Mouse (Mus musculus): ENCODE results near the gene Cmtm5. TPM values are rescaled to one million over a fixed set of nuclear protein-coding genes. Genes with fewer than 3 reads are reported as not detected.

The Cmtm5 gene
- polyA plus RNA-seq (2012; fragmentation: generic; extraction: Trizol), result not detected

DNA sequence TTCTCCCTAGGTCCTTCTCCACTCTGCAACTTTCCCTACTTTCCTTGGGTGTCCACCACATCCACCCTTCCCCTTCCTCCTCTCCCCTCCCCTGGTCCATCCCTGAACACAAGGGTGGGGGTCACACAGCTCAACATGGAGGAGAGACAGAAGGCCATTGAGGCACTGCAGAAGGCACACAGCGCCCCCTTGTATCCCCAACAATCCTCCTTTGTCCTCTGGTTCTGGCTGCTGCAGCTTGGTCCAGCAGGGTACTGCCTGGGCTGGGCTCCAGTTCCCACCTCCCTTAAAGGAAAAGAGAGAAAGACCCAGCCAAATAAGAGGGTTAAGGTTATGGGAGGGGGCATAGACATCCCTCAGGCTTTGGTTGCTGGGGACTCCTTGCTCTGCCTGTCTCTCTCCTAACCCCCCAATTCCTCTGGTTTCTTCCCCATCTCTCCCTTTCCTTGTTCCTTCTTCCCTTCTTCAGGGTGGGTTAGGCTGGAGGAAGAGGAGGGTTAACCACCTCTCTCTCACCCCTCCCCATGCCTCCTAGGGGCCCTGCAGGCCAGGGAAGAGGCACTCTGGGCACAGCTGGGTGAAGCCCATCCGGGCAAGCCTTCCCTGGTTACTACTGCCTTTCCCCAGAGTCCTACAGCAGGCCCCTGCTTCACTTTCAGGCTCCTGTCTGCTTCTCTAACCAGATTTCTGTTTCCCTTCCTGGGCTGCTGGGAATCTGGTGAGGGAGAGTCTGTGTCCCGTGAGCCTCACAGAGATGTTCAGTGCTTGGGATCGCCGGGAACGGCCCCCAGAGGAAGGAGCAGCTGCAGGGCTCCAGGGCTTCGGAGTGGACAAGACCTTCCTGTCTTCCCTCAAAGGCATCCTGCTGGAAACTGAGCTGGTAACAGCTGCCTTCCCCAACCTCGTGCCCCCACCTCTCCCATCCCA, at the start of gene Cmtm5:
Gene Cmtm5 (plus strand): TSS at position 358 of the 927 bp plus-strand sequence.
- TF ChIP-seq MAX (IDR thresholded peaks at IDR 0.05; ENCODE audit: low read depth) (no peak), MYOG (IDR thresholded peaks at IDR 0.05; ENCODE audit: control insufficient read depth in 1 of 3, insufficient read depth in 1 of 3, insufficient read length in 2 of 3, low read depth in 2 of 3) (peak in 1 of 3 experiments; percentile 43), E2F4 (IDR thresholded peaks at IDR 0.05; ENCODE audit: insufficient read depth) (no peak)
- peaks cover 21% of the 10 kb centered on the region for H3K27me3 ChIP-seq (ENCODE audit: control insufficient read depth, insufficient read depth, insufficient read length)

DNA sequence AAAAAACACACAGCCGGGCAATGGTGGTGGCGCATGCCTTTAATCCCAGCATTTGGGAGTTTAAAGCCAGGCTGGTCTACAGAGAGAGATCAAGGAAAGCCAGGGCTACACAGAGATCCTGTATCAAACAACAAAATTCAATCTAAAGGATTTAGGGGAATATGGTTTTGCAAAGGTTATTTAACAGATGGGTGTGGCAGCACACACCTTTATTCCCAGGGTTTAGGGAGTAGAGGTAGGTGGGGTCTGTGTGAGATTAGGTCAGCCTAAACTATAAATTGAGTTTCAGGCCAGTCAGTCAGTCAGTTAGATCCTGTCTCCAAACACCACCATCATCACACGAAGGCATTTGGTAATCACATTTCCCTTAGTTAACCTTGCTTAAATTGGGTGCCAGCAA, 43.9 kb upstream of the Cmtm5 start, which contains the start of gene Pabpn1:
Gene Pabpn1 (plus strand): TSS at position 301 of the 400 bp plus-strand sequence.
- no peak for TF ChIP-seq MYOD1 (IDR thresholded peaks at IDR 0.05; ENCODE audit: control insufficient read depth in 1 of 3, insufficient read length in 2 of 3, low read depth in 2 of 3)
- TF ChIP-seq TCF12 (IDR thresholded peaks at IDR 0.05; ENCODE audit: insufficient read depth, poor library complexity, severe bottlenecking), result no peak
- TF ChIP-seq E2F4 (IDR thresholded peaks at IDR 0.05; ENCODE audit: insufficient read depth), result no peak
- TF ChIP-seq REST (IDR thresholded peaks at IDR 0.05; ENCODE audit: insufficient read depth, insufficient read length), result no peak
- TF ChIP-seq MAX (IDR thresholded peaks at IDR 0.05; ENCODE audit: low read depth), result no peak
- Histone ChIP-seq H3K27me3 (ENCODE audit: control insufficient read depth, insufficient read depth, insufficient read length) (no peaks in the 10 kb centered on the region), H3K79me2 (ENCODE audit: control insufficient read depth, insufficient read depth) (peaks cover 26% of the 10 kb centered on the region), H3ac (ENCODE audit: control insufficient read depth, insufficient read length) (no peak within 1 kb of the TSS), H3K4me3 (peak within 1 kb of the TSS; percentile 86), H3K36me3 (ENCODE audit: control insufficient read depth, insufficient read depth) (peaks cover 11% of the 10 kb centered on the region), H3K4me2 (ENCODE audit: low read depth) (peak within 1 kb of the TSS; percentile 66)

More for the DNA sequence above, at the start of gene Cmtm5:
- Histone ChIP-seq H3K4me2 (ENCODE audit: low read depth) (no peak within 1 kb of the TSS), H3K79me2 (ENCODE audit: control insufficient read depth, insufficient read depth) (no peaks in the 10 kb centered on the region), H3K4me3 (no peak within 1 kb of the TSS), H3ac (ENCODE audit: control insufficient read depth, insufficient read length) (no peak within 1 kb of the TSS), H3K36me3 (ENCODE audit: control insufficient read depth, insufficient read depth) (no peaks in the 10 kb centered on the region)

DNA sequence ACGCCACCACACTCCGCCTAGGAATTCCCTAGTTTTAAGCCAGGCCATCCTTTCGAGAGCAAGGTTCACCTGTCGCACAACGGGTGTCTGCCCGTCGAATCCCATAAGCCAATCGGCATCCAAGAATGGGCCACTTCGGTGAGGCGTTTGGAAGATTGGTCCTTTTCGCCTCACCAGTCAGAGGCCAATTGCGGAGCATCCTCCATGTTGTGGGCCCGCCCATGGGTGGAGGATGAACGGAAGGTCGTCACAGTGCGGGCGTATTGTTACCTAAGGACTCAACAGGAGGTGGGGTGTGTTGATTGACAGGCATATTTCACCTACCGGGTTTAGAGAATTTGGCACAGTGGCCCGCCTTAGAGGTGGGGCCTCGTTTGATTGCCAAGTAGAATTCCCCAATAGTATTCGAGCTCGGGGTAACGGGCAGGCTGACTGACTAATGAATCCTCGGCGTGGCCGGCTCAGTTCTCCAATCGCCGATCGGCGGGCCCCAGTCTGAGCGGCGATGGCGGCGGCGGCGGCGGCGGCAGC, 42.3 kb upstream of the Cmtm5 start:
- TF ChIP-seq POLR2AphosphoS2 (IDR thresholded peaks at IDR 0.05; ENCODE audit: insufficient read length, low read depth) (peak; percentile 88), USF1 (IDR thresholded peaks at IDR 0.05; ENCODE audit: low read depth) (no peak), E2F4 (IDR thresholded peaks at IDR 0.05; ENCODE audit: insufficient read depth) (no peak), MAX (IDR thresholded peaks at IDR 0.05; ENCODE audit: low read depth) (no peak), SRF (IDR thresholded peaks at IDR 0.05; ENCODE audit: control insufficient read depth, insufficient read length, low read depth) (no peak), MYOD1 (IDR thresholded peaks at IDR 0.05; ENCODE audit: control insufficient read depth in 1 of 3, insufficient read length in 2 of 3, low read depth in 2 of 3) (peak in 2 of 3 experiments; percentile 37 to 58), TCF3 (IDR thresholded peaks at IDR 0.05; ENCODE audit: insufficient read length, low read depth) (no peak), REST (IDR thresholded peaks at IDR 0.05; ENCODE audit: insufficient read depth, insufficient read length) (no peak), MYOG (IDR thresholded peaks at IDR 0.05; ENCODE audit: control insufficient read depth in 1 of 3, insufficient read depth in 1 of 3, insufficient read length in 2 of 3, low read depth in 2 of 3) (peak in 1 of 3 experiments; percentile 45), TCF12 (IDR thresholded peaks at IDR 0.05; ENCODE audit: insufficient read depth, poor library complexity, severe bottlenecking) (no peak)
- H3K36me3 ChIP-seq (ENCODE audit: control insufficient read depth, insufficient read depth), result peaks cover 17% of the 10 kb centered on the region
- peaks cover 26% of the 10 kb centered on the region for H3K79me2 ChIP-seq (ENCODE audit: control insufficient read depth, insufficient read depth)
- no peaks in the 10 kb centered on the region for H3K27me3 ChIP-seq (ENCODE audit: control insufficient read depth, insufficient read depth, insufficient read length)
- peak overlapping the region; percentile 86 for H3K4me3 ChIP-seq
- peak overlapping the region; percentile 87 for H3ac ChIP-seq (ENCODE audit: control insufficient read depth, insufficient read length)
- H3K4me2 ChIP-seq (ENCODE audit: low read depth), result peak overlapping the region; percentile 66

DNA sequence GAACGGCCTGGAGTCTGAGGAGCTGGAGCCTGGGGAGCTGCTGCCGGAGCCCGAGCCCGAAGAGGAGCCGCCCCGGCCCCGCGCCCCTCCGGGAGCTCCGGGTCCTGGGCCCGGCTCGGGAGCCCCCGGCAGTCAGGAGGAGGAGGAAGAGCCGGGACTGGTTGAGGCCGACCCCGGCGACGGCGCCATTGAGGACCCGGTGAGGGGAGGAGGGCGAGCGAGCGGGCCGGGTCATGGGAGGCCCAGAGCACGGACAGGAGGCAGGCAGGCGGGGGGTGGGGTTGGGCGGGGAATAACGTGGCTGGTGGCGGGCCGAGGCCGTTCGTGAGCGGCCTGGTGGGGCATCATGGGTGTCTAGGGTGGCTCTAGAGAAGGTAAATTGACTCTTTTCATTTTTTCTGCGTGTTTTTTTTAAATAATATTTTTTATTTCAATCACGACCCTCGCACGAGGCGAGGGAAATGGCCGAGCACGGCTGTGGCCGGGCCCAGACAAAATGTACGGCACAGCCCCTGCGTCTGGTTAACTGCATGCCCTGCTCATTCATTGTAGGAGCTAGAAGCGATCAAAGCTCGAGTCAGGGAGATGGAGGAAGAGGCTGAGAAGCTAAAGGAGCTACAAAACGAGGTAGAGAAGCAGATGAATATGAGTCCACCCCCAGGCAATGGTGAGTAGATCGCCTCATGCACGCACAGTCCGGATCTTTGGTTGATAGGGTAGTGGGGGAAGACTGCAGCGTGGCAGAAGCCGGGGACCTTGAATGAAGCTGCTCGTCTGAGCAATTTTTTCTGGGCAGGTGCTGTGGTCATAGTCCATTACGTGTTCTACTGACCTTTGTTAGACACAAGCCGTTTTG, 41.5 kb upstream of the Cmtm5 start:
- peaks cover 26% of the 10 kb centered on the region for H3K79me2 ChIP-seq (ENCODE audit: control insufficient read depth, insufficient read depth)
- H3ac ChIP-seq (ENCODE audit: control insufficient read depth, insufficient read length), result peak overlapping the region; percentile 87
- peak overlapping the region; percentile 86 for H3K4me3 ChIP-seq
- H3K27me3 ChIP-seq (ENCODE audit: control insufficient read depth, insufficient read depth, insufficient read length), result no peaks in the 10 kb centered on the region
- H3K36me3 ChIP-seq (ENCODE audit: control insufficient read depth, insufficient read depth), result peaks cover 22% of the 10 kb centered on the region
- TF ChIP-seq TCF12 (IDR thresholded peaks at IDR 0.05; ENCODE audit: insufficient read depth, poor library complexity, severe bottlenecking), result no peak
- TF ChIP-seq CEBPB (IDR thresholded peaks at IDR 0.05; ENCODE audit: insufficient read depth, poor library complexity, severe bottlenecking), result no peak
- TF ChIP-seq MYOD1 (IDR thresholded peaks at IDR 0.05; ENCODE audit: control insufficient read depth in 1 of 3, insufficient read length in 2 of 3, low read depth in 2 of 3), result no peak
- TF ChIP-seq SRF (IDR thresholded peaks at IDR 0.05; ENCODE audit: control insufficient read depth, insufficient read length, low read depth), result no peak
- TF ChIP-seq TCF3 (IDR thresholded peaks at IDR 0.05; ENCODE audit: insufficient read length, low read depth), result no peak
- TF ChIP-seq POLR2A (IDR thresholded peaks at IDR 0.05; ENCODE audit: insufficient read length, low read depth), result no peak
- no peak for TF ChIP-seq POLR2AphosphoS2 (IDR thresholded peaks at IDR 0.05; ENCODE audit: insufficient read length, low read depth)
- TF ChIP-seq E2F4 (IDR thresholded peaks at IDR 0.05; ENCODE audit: insufficient read depth), result no peak
- TF ChIP-seq MYOG (IDR thresholded peaks at IDR 0.05; ENCODE audit: control insufficient read depth in 1 of 3, insufficient read depth in 1 of 3, insufficient read length in 2 of 3, low read depth in 2 of 3), result no peak
- TF ChIP-seq REST (IDR thresholded peaks at IDR 0.05; ENCODE audit: insufficient read depth, insufficient read length), result no peak
- TF ChIP-seq MAX (IDR thresholded peaks at IDR 0.05; ENCODE audit: low read depth), result no peak
- no peak for TF ChIP-seq USF1 (IDR thresholded peaks at IDR 0.05; ENCODE audit: low read depth)
- H3K4me2 ChIP-seq (ENCODE audit: low read depth), result peak overlapping the region; percentile 93
